Mouse (Mus musculus) bone marrow, adult 2 months (tissue): ENCODE measurements around the gene Bend7.

Experiments
- CTCF ChIP-seq: fragments of 200-500 bp; IDR thresholded peaks from 2 replicates; pipeline ENCODE4 v1.5.1; 2011; ENCODE audit warnings: low read length, control low read depth; ENCODE audit not compliant: control insufficient read depth, insufficient read depth
- POLR2A ChIP-seq: fragments of 200-500 bp; IDR thresholded peaks from 2 replicates; pipeline ENCODE4 v1.6.1; 2011; ENCODE audit warnings: low read depth, mild to moderate bottlenecking, control low read depth, low read length, borderline replicate concordance; ENCODE audit not compliant: control insufficient read depth

- TF ChIP-seq CTCF (no peak), POLR2A (no peak)
Measured at GRCm38 (mm10) chr2:4817678-4818077, 100.0 kb downstream of the Bend7 start.
